Mouse (Mus musculus): Measurements from ENCODE around the gene Rhbdd3.

The Rhbdd3 gene

DNA sequence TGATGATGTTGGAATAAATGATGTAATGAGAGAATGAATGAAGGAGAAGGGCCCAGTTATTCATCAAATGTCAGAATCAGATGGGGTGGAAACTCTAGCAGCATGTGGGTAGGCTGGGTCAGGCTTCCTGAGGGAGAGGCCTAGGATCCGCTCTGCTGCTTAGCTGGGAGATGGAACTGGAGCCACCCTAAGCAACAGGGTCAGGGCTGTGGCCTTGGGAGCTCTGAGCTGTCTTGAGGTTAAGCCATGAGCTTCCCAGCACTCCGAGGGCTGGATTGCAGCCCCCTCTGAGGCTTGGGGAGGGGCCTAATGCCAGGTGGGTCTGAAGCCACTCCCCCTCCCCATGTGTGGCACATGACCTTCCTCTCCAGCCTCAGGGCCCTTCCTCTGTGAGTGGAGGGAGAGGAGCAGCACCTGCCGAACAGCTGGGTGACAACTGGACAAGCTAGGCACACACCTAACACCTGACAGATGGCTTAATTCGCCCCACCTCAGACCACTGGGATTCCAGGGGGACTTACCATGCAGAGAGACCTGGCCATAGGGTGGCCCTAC, 31.5 kb downstream of the Rhbdd3 start:
- no peak for DNase-seq

GRCm38 (mm10) chr11:5132751-5133150, 34.0 kb downstream of the Rhbdd3 start:
- peak; percentile 68 for DNase-seq

- peak; percentile 52 for DNase-seq
Measured at GRCm38 (mm10) chr11:5135914-5136313, 37.2 kb downstream of the Rhbdd3 start.

GRCm38 (mm10) chr11:5138642-5139041, 39.9 kb downstream of the Rhbdd3 start:
- no peak for DNase-seq

DNA sequence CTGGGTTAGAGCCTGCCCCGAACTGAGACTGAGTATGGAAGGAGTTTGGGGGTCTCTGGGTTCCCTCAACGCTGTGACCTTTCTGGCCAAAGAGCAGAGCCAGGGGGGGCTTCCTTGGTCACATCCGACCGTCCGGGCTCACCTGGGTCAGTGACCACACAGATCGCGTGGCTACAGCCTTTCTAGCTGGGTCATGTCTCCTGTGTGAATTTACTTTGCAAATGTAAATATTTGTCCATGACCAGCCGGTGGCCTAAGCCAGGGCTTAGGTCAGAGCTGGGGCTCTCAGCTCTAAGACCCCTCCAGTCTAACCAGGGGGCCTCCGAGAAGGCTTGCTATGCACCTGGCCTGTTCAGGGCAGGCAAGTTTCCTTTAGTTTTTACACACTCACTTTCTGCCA, 40.6 kb downstream of the Rhbdd3 start:
- no peak for DNase-seq

- DNase-seq: peak; percentile 66
Measured at GRCm38 (mm10) chr11:5140619-5141018, 41.9 kb downstream of the Rhbdd3 start.

DNA sequence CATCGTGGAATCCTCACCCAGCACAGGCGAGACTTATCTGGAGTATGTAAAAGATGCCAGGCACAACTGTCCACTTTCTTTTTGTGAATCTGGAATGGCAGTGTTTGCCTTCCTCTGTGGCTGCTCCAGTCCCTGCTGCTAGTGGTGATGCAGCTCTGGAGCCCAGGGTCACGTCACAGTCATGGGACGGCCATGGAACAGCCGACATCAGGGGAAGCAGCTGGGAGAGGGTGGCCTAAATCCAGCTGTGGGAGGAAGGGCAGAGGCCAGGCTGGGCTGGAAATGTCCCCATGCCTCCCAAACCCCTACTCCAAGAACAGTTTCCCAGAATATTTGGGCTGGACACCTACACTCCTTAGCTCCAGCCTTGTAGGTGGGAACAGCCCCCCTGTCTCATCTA, 42.5 kb downstream of the Rhbdd3 start:
- DNase-seq: no peak

DNA sequence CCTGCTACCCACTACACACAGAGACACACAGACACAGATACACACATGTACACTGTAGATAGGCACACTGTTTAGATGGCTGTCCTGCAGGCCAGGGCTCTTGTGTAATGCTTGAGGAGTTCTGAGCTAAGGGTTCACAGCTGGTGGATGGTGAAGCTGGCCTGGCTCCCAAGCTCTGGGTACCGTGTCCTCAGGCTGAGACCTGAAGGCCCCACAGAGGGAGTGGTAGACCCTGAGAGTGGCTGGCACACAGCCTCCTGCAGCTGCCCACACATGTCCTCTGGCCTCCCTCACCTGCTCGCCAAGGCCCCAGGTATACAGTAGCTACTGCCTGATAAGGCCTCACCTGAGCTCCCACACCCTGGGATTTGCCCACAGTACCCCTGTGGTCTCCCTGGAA, 43.2 kb downstream of the Rhbdd3 start:
- no peak for DNase-seq

GRCm38 (mm10) chr11:5145600-5145999, 46.9 kb downstream of the Rhbdd3 start:
- DNase-seq: no peak

DNA sequence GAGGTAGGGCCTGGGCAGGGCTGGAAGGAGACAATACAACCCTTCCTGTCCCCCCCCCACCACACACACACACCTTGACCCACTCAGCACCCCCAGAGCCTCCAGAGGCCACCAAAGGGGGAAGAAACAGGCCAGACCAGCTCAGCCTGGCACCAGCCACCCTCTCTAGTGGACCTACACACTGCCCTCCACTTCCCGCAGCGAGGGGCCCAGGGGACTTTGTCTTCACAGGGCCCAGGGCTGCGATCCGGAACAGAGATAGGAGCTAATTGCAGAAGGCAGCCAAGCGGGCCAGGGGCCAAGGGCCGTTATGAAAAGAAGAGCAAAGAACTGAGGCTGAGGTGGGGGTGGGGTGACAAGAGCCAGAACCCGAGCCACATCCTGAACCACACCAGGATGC, 50.5 kb downstream of the Rhbdd3 start:
- DNase-seq: peak; percentile 76

DNA sequence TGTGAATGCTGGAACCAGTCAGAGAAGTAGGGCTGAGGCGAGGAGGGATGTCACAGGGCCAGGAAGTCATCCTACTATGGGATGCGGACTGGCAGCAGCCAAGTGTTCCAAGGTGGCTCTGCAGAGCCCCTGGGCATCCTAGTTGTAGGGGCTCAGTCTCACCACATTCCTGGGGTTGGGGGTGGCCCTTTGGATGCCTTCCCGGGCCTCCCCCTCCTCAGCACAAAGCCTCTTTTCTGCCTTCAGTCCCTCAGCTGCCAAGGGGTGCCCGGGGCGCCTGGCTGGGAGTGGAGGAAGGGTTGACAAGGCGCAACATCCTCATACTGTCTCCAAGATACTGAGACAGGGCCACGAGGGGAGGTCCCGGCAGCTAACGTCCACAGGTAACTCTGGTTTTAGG, 51.2 kb downstream of the Rhbdd3 start:
- DNase-seq: no peak

GRCm38 (mm10) chr11:5150416-5151246, 51.9 kb downstream of the Rhbdd3 start:
- DNase-seq: no peak

GRCm38 (mm10) chr11:5151247-5151630, 52.5 kb downstream of the Rhbdd3 start:
- peak; percentile 48 for DNase-seq

GRCm38 (mm10) chr11:5151680-5152337, 53.1 kb downstream of the Rhbdd3 start, which contains the start of gene Emid1:
Emid1 (minus strand) TSS chr11:5152257.
- DNase-seq: no peak

DNA sequence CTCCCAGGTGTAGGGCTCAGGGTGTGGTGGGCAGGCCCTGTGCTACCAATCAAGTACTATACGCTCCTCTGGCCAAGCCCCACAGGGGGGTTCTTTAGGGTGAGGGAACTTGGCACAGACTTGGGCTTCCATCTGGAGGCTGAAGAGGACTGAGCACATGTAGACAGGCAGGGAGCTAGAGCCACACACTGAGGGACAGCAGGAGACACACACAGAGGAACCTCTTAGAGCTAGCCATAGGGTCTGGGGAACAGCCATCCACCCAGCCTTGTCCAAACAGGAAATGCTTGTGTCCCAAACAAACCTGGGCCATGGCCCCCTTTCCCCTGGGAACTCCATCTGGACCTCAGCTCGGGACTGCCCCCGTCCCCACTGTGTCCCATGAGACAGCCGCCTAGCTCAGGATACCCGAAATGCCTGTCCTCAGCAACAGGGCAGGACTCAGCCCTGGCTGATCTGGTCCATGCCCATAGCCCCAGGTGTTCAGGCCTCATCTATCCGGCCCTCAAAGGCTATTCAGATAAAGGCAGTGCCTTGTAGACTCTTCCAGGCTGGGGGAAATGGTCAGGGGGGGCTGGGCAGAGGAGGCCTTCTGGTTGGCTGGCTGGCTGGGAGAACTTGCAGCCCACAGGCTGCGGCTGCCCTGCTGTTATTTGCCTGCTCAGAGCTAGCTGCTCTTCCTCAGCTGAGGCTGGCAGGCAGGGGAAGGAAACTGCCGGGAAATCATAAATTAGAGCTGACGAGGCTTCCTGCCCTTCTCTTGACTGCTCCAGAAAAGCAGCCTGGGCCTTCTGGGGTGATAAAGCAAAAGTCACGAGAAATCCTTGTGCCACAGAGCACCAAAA, 56.5 kb downstream of the Rhbdd3 start:
- peak; percentile 69 for DNase-seq
